Mouse (Mus musculus): ENCODE measurements at regions not wholly inside any gene's neighbourhood (a gene's known extent, or its start where the extent isn't known, plus 50 kb on each side); places are given as distances from the start of the nearest gene placed in this dataset.

- ATAC-seq (ENCODE audit: insufficient read depth) (peak; percentile 52; the same call in 1 of the 2 replicates), DNase-seq (peak; percentile 2)
- Histone ChIP-seq H3K9ac (no peak overlapping the region), H3K27ac (ENCODE audit: low read depth) (no peak overlapping the region), H3K4me3 (ENCODE audit: low read depth, low read length) (no peak overlapping the region), H3K9me3 (ENCODE audit: low read depth, low read length) (no peaks in the 10 kb centered on the region), H3K27me3 (ENCODE audit: insufficient read depth, low read length) (no peaks in the 10 kb centered on the region), H3K36me3 (ENCODE audit: insufficient read depth) (no peaks in the 10 kb centered on the region), H3K4me2 (no peak overlapping the region), H3K4me1 (ENCODE audit: insufficient read depth) (no peaks in the 10 kb centered on the region)
- TF ChIP-seq CTCF (IDR thresholded peaks at IDR 0.05; ENCODE audit: low read depth) = no peak
- WGBS = 14% methylated on average over 1 of the region's 1 CpGs
Observed at GRCm38 (mm10) chr4:69823311-69823940, 586.8 kb downstream of the Cdk5rap2 start.

DNA sequence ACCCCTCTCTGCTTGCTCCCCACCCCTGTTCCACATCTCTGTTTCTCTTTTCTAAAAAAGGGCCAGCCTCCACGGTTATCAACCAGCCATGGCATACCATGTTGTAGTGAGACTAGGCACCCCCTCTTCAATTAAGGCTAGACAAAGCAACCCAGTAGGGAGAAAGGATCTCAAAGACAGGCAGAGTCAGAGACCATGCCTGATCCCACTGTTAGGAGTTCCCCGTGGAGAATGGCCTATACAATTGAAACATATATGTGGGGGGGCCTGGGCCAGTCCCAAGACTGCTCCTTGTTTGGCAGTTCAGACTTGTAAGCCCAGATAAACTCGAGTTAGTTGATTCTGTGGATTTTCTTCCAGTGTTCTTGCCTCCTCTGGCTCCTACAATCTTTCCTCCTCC is 591.4 kb downstream of the Cdk5rap2 start:
- H3K9me3 ChIP-seq (ENCODE audit: low read depth, low read length) = no peaks in the 10 kb centered on the region
- WGBS = 60% methylated on average over 3 of the region's 3 CpGs
- H3K4me2 ChIP-seq = no peak overlapping the region

DNA sequence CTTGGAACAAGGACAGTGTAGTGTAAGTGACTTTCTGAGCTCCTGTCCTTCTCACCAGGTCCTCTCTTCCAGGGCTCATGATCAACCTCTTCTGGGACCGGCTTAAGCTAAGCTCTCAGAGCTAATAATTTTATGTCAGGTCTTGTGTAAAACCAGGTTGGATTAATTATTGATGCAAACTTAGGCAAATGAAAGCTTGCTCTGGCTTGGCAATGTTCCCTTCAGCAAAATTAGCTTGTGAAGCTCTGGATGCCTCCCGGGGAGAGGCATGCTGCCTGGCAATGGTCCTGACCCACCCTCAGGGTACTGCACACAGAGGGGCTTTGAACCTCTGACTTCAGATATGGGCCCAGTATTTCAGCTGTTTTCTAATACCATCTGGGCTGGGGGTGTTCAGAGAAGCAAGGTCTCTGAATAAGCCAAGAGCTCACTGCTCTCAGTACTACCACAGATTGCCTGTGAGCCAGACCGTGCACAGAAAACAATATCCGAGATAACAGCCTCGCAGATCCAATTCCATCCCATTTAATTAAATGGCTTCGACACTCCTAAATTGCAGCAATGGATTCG is 624.7 kb downstream of the Cdk5rap2 start:
- Histone ChIP-seq H3K9me3 (ENCODE audit: low read depth, low read length) (no peaks in the 10 kb centered on the region), H3K4me3 (ENCODE audit: low read depth, low read length) (no peak overlapping the region), H3K27ac (ENCODE audit: low read depth) (no peak overlapping the region), H3K4me2 (no peak overlapping the region), H3K27me3 (ENCODE audit: insufficient read depth, low read length) (no peaks in the 10 kb centered on the region), H3K9ac (no peak overlapping the region), H3K4me1 (ENCODE audit: insufficient read depth) (no peaks in the 10 kb centered on the region), H3K36me3 (ENCODE audit: insufficient read depth) (no peaks in the 10 kb centered on the region)
- DNase-seq (no peak), ATAC-seq (ENCODE audit: insufficient read depth) (no peak)
- TF ChIP-seq CTCF (IDR thresholded peaks at IDR 0.05; ENCODE audit: low read depth) = no peak
- 81% methylated on average over 7 of the region's 7 CpGs for WGBS

More for the DNA sequence above, 591.4 kb downstream of the Cdk5rap2 start:
- Histone ChIP-seq H3K36me3 (ENCODE audit: insufficient read depth) (no peaks in the 10 kb centered on the region), H3K27me3 (ENCODE audit: insufficient read depth, low read length) (no peaks in the 10 kb centered on the region), H3K4me3 (ENCODE audit: low read depth, low read length) (no peak overlapping the region), H3K9ac (no peak overlapping the region), H3K4me1 (ENCODE audit: insufficient read depth) (no peaks in the 10 kb centered on the region), H3K27ac (ENCODE audit: low read depth) (no peak overlapping the region)
- no peak for ATAC-seq (ENCODE audit: insufficient read depth)
- TF ChIP-seq CTCF (IDR thresholded peaks at IDR 0.05; ENCODE audit: low read depth) = no peak
- no peak for DNase-seq

- TF ChIP-seq CTCF (IDR thresholded peaks at IDR 0.05; ENCODE audit: low read depth) = no peak
- ATAC-seq (ENCODE audit: insufficient read depth) (no peak), DNase-seq (no peak)
- Histone ChIP-seq H3K4me3 (ENCODE audit: low read depth, low read length) (no peak overlapping the region), H3K4me2 (no peak overlapping the region), H3K27me3 (ENCODE audit: insufficient read depth, low read length) (no peaks in the 10 kb centered on the region), H3K4me1 (ENCODE audit: insufficient read depth) (no peaks in the 10 kb centered on the region), H3K27ac (ENCODE audit: low read depth) (no peak overlapping the region), H3K9me3 (ENCODE audit: low read depth, low read length) (no peaks in the 10 kb centered on the region), H3K9ac (no peak overlapping the region), H3K36me3 (ENCODE audit: insufficient read depth) (no peaks in the 10 kb centered on the region)
- 75% methylated on average over 8 of the region's 8 CpGs for WGBS
Observed at GRCm38 (mm10) chr4:69781258-69781657, 629.0 kb downstream of the Cdk5rap2 start.

DNA sequence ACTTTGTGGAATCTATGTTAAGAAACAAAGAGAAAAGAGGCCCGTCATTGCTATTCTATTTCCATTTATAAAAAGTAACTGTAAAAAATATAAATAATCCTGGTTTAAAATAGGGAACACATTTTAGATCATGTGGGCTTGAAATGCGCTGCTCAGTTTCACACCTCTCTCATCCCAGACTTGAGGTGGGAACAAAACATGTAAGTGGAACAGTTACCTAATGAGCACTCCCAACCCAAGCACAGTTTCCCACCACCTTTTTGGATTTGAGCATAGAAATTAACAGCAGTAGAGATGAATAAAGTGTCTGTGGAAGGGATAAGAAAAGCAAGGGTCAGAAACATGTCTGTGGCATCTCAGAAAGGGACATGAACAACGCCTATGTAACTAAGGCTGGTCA is 648.4 kb downstream of the Cdk5rap2 start:
- H3K9ac ChIP-seq = no peak overlapping the region
- DNase-seq (no peak), ATAC-seq (ENCODE audit: insufficient read depth) (no peak)
- H3K4me2 ChIP-seq = no peak overlapping the region
- H3K9me3 ChIP-seq (ENCODE audit: low read depth, low read length) = no peaks in the 10 kb centered on the region
- H3K27me3 ChIP-seq (ENCODE audit: insufficient read depth, low read length) = no peaks in the 10 kb centered on the region
- H3K4me3 ChIP-seq (ENCODE audit: low read depth, low read length) = no peak overlapping the region
- no peaks in the 10 kb centered on the region for H3K4me1 ChIP-seq (ENCODE audit: insufficient read depth)
- WGBS = 78% methylated on average over 3 of the region's 3 CpGs
- no peak overlapping the region for H3K27ac ChIP-seq (ENCODE audit: low read depth)
- no peaks in the 10 kb centered on the region for H3K36me3 ChIP-seq (ENCODE audit: insufficient read depth)
- TF ChIP-seq CTCF (IDR thresholded peaks at IDR 0.05; ENCODE audit: low read depth) = no peak

- H3K4me1 ChIP-seq (ENCODE audit: insufficient read depth) = no peaks in the 10 kb centered on the region
- no peak for TF ChIP-seq CTCF (IDR thresholded peaks at IDR 0.05; ENCODE audit: low read depth)
- no peak overlapping the region for H3K4me2 ChIP-seq
- no peak overlapping the region for H3K9ac ChIP-seq
- no peak for DNase-seq
- no peaks in the 10 kb centered on the region for H3K36me3 ChIP-seq (ENCODE audit: insufficient read depth)
- 73% methylated on average over 2 of the region's 2 CpGs for WGBS
- no peak overlapping the region for H3K4me3 ChIP-seq (ENCODE audit: low read depth, low read length)
- H3K9me3 ChIP-seq (ENCODE audit: low read depth, low read length) = no peaks in the 10 kb centered on the region
- no peak for ATAC-seq (ENCODE audit: insufficient read depth)
- H3K27me3 ChIP-seq (ENCODE audit: insufficient read depth, low read length) = no peaks in the 10 kb centered on the region
- H3K27ac ChIP-seq (ENCODE audit: low read depth) = no peak overlapping the region
Observed at GRCm38 (mm10) chr4:69759596-69759995, 650.6 kb downstream of the Cdk5rap2 start.

GRCm38 (mm10) chr4:69754567-69754966 is 655.7 kb downstream of the Cdk5rap2 start:
- H3K4me3 ChIP-seq (ENCODE audit: low read depth, low read length) = no peak overlapping the region
- no peaks in the 10 kb centered on the region for H3K27me3 ChIP-seq (ENCODE audit: insufficient read depth, low read length)
- ATAC-seq (ENCODE audit: insufficient read depth) = no peak
- TF ChIP-seq CTCF (IDR thresholded peaks at IDR 0.05; ENCODE audit: low read depth) = peak; percentile 54
- no peak overlapping the region for H3K9ac ChIP-seq
- no peak overlapping the region for H3K27ac ChIP-seq (ENCODE audit: low read depth)
- DNase-seq = peak; percentile 54
- H3K9me3 ChIP-seq (ENCODE audit: low read depth, low read length) = no peaks in the 10 kb centered on the region
- no peaks in the 10 kb centered on the region for H3K4me1 ChIP-seq (ENCODE audit: insufficient read depth)
- H3K4me2 ChIP-seq = no peak overlapping the region
- WGBS = 70% methylated on average over 2 of the region's 2 CpGs
- H3K36me3 ChIP-seq (ENCODE audit: insufficient read depth) = no peaks in the 10 kb centered on the region

Measured in lung, embryonic 14.5 days (tissue).